Mouse (Mus musculus) liver, embryonic 11.5 days (tissue): ENCODE measurements at regions not wholly inside any gene's neighbourhood (a gene's known extent, or its start where the extent isn't known, plus 50 kb on each side); places are given as distances from the start of the nearest gene placed in this dataset.

Source experiments
- ATAC-seq: fragments of 200-750 bp; cut with Nextera tagmentation; replicated peaks from 2 replicates; pipeline ENCODE4 v1.8.0; 2017; ENCODE audit warnings: moderate number of reproducible peaks, mild to moderate bottlenecking, moderate TSS enrichment, moderate library complexity; ENCODE audit not compliant: low FRiP score
- DNase-seq: peaks from one replicate; pipeline ENCODE4 v3.0.0-alpha.2; 2017; ENCODE audit warnings: low spot score
- H3K27ac ChIP-seq: fragments of 300-500 bp; sonication (generic); 2 replicates; pipeline ENCODE4 v1.5.1; 2014; ENCODE audit warnings: mild to moderate bottlenecking, low read depth, low read length, control low read depth
- H3K27me3 ChIP-seq: fragments of 300-500 bp; sonication (generic); replicated peaks from 2 replicates; pipeline ENCODE4 v1.6.1; 2014; ENCODE audit warnings: low read length, mixed read lengths; ENCODE audit not compliant: control insufficient read depth, insufficient read depth
- H3K36me3 ChIP-seq: fragments of 300-500 bp; sonication (generic); 2 replicates; pipeline ENCODE4 v1.6.1; 2014; ENCODE audit warnings: mild to moderate bottlenecking, low read length, moderate library complexity, mixed read lengths; ENCODE audit not compliant: control insufficient read depth, insufficient read depth
- H3K4me1 ChIP-seq: fragments of 300-500 bp; sonication (generic); replicated peaks from 2 replicates; pipeline ENCODE4 v1.6.1; 2014; ENCODE audit warnings: low read length, mixed read lengths; ENCODE audit not compliant: control insufficient read depth, insufficient read depth
- H3K4me2 ChIP-seq: fragments of 300-500 bp; sonication (generic); 2 replicates; pipeline ENCODE4 v1.6.1; 2014; ENCODE audit warnings: mild to moderate bottlenecking, control low read depth, moderate library complexity
- H3K4me3 ChIP-seq: fragments of 300-500 bp; sonication (generic); 2 replicates; pipeline ENCODE4 v1.5.1; 2014; ENCODE audit warnings: low read depth, low read length, control low read depth
- H3K9ac ChIP-seq: fragments of 300-500 bp; sonication (generic); 2 replicates; pipeline ENCODE4 v1.6.1; 2014; ENCODE audit warnings: low read depth, low read length, control low read depth
- H3K9me3 ChIP-seq: fragments of 300-500 bp; sonication (generic); 2 replicates; pipeline ENCODE4 v1.6.1; 2016; ENCODE audit warnings: low read length, inconsistent platforms, mixed read lengths; ENCODE audit not compliant: control insufficient read depth
- WGBS: fragments of 180-500 bp; shearing (Covaris S2); extraction: QIAGEN DNeasy Blood & Tissue Kit; methylation state at CpG from one replicate; pipeline ENCODE4 v1.1.7; 2014; 5-methylcytosine and 5-hydroxymethylcytosine counted together

DNA sequence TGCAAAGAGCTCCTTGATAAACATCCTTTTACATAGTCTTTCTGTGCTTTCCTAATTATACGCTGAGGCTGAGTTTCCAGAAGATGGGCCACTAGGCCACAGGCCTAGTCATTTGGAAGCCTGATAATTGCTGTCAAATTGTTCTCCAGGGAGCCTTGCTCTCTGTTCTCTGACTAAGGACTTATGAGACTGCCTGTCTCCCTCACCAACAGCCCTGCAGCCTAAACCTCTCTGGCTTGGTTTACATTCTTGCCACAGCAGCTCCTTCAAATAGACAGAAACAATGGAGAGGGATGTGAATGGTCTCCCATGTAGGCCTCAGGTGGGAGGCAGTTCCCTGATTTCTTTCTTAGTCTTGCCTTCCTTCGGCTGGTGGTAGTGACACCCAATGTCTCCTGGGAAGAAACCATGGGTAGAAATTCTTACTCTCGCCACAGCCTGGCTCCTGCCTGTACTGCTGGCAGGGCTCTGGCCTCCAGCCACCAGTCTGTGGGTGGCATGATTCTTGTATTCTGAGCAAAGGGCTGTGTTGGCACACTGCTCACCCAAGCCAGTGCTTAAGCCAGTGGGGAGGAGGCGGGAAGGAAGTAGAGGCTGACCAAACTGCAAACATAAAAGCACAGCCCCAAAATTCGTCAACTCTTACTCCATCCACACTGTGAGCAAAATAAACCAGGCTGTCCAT, 176.2 kb upstream of the Marcks start:
- H3K4me2 ChIP-seq: no peak overlapping the region
- no peak overlapping the region for H3K27ac ChIP-seq
- 77% methylated on average over 5 of the region's 5 CpGs for WGBS
- H3K36me3 ChIP-seq: no peaks in the 10 kb centered on the region
- H3K4me3 ChIP-seq: no peak overlapping the region
- no peak for ATAC-seq
- H3K4me1 ChIP-seq: no peaks in the 10 kb centered on the region
- DNase-seq: no peak
- no peaks in the 10 kb centered on the region for H3K9me3 ChIP-seq
- H3K27me3 ChIP-seq: no peaks in the 10 kb centered on the region
- H3K9ac ChIP-seq: no peak overlapping the region

DNA sequence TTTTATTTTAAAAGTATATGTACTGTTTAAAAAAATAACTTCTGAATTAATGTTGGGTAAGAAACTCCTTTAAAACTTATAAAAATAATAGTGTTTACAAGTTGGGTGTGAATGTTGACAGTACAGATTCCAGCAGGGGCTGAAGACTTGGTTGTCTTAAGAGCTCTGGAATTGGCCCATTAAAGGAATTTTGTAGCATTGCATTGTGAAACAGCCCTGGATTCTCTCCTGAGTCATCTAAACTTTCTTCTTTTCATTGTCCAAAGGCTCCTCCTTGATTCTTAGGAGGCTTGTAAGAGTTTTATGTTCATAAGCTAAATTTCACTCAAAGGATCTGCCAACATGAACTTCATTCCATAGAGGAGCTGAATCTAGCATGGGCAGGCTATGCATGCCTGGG, 174.7 kb upstream of the Marcks start:
- H3K4me3 ChIP-seq: no peak overlapping the region
- no peak for ATAC-seq
- DNase-seq: no peak
- H3K27ac ChIP-seq: no peak overlapping the region
- no peaks in the 10 kb centered on the region for H3K9me3 ChIP-seq
- no peak overlapping the region for H3K9ac ChIP-seq
- no peaks in the 10 kb centered on the region for H3K27me3 ChIP-seq
- no peak overlapping the region for H3K4me2 ChIP-seq
- no peaks in the 10 kb centered on the region for H3K4me1 ChIP-seq
- H3K36me3 ChIP-seq: no peaks in the 10 kb centered on the region

DNA sequence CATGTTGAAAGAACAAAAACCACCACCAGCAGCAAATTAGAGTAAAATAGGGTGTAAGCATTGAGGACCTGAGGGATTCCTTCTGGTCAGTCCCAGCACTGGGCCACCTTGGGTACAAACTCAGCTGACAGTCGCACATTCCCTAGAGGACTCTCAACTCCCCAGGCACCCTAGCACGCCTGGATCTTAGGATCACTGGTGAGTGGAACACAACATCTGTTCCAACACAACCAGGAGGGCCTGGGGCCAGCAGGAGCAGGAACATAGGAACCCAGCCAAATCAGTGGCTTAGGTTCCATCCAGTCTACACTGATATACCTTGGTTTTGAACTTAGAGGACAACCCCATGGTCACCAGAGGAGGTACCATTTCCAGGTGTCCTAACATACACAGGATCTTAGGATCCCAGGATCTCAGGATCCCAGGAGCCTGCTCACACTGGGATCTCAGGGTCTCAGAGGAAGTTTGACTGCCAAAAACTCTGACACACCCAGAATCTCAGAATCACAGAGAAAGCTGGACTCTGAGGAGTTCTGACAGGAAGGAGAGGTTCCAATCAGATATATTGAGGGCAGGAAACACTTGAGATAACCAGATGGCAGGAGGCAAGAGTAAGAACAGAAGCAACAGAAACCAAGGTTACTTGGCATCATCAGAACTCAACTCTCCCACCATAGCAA, 171.7 kb upstream of the Marcks start:
- Histone ChIP-seq H3K4me1 (no peaks in the 10 kb centered on the region), H3K9ac (no peak overlapping the region), H3K4me3 (no peak overlapping the region), H3K4me2 (no peak overlapping the region), H3K27ac (no peak overlapping the region), H3K9me3 (no peaks in the 10 kb centered on the region), H3K27me3 (no peaks in the 10 kb centered on the region), H3K36me3 (no peaks in the 10 kb centered on the region)
- 79% methylated on average over 2 of the region's 2 CpGs for WGBS
- DNase-seq (no peak), ATAC-seq (no peak)

DNA sequence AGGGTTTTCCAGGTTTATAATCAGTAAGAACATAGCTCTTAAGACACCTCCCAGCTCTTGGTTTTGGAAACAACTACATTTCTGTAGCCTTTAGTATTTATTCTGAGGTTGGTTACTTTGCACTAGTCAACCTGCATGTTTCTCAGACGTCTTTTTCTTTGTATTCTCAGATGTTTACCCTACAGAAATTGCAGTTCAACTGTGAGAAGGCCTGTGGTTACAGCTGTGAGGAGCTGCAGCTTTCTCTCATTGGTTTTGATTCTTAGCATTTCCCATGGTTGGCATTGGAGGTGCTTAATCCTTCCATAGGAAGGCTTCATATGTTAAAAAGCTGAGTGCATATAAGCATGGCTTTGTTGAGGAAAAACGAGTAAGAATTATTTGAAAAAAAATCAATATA, 165.9 kb upstream of the Marcks start:
- Histone ChIP-seq H3K27me3 (no peaks in the 10 kb centered on the region), H3K9ac (no peak overlapping the region), H3K9me3 (no peaks in the 10 kb centered on the region), H3K4me3 (no peak overlapping the region), H3K4me1 (no peaks in the 10 kb centered on the region), H3K27ac (no peak overlapping the region), H3K4me2 (no peak overlapping the region), H3K36me3 (no peaks in the 10 kb centered on the region)
- 38% methylated on average over 2 of the region's 2 CpGs for WGBS
- ATAC-seq (no peak), DNase-seq (no peak)

DNA sequence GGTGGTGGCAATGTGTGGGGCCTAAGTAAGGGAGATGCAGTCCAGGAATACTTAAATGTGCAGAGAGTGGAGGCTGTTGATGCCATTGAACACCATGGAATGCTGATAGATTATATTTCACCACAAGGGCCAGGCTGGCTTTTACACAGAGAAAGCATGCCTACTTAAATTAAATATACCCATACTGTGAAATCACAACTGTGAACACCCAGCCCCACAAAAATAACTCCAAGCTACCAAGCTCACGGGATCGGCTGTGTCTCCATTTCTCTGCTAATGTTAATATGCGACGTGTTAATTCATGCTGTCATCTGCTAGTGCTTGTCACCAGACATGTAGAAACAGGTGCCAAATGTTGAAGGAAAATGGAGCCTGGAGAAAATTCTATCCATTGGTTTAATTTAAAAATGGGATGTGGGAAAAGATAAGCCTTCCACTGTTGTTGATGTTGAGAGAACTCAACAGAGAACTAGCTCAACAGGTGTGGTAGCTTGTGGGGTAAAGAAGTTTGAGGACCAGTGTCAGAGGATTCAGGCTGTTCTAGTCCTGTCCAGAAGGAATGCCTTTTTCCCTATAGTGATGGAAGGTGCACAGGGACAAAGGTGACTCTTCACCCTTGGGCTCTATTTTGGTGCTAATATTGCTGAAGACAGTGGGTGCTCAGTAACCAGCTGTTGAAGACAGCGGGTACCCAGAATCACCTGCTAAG, 161.6 kb upstream of the Marcks start:
- H3K36me3 ChIP-seq: no peaks in the 10 kb centered on the region
- ATAC-seq (no peak), DNase-seq (no peak)
- no peak overlapping the region for H3K27ac ChIP-seq
- WGBS: 89% methylated on average over 5 of the region's 5 CpGs
- no peaks in the 10 kb centered on the region for H3K27me3 ChIP-seq
- no peak overlapping the region for H3K4me2 ChIP-seq
- no peak overlapping the region for H3K9ac ChIP-seq
- no peak overlapping the region for H3K4me3 ChIP-seq
- H3K4me1 ChIP-seq: no peaks in the 10 kb centered on the region
- no peaks in the 10 kb centered on the region for H3K9me3 ChIP-seq

DNA sequence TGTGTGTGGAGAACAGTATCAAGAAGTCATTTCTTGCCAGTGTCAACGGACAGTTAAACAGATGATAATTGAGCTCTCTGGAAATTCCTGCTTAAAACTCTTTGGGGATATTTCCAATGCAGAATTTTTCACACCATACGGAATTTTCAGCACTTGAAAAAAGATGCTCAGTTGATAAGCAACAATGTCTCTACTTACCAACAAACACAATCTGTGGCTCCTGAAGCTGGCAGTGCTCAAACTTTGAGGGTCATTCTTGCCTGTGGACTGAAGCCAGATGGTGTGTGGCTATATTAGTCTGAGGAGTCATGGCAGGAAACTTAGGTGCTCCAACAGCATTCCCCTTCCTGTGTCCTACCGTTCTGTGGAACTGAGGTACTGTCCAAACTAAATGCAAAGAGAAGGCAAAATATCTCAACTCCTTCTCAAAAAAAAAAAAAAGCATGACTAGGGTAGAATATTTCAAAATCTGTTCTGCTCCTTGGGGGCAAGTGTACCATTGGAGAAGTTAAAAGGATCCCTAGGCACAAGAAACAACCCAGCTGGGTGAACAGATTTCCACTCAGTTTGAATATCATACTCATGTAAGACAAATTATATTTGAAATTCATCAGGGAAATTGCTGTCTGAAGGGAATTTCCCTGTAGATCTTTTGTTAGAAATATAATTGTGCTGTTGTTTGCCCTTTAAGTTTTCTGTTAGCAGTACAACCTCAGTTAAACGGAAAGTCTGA, 160.1 kb upstream of the Marcks start:
- H3K36me3 ChIP-seq: no peaks in the 10 kb centered on the region
- no peak overlapping the region for H3K9ac ChIP-seq
- no peak for DNase-seq
- no peak overlapping the region for H3K4me3 ChIP-seq
- H3K4me2 ChIP-seq: no peak overlapping the region
- H3K27ac ChIP-seq: no peak overlapping the region
- no peaks in the 10 kb centered on the region for H3K4me1 ChIP-seq
- WGBS: 84% methylated on average over 4 of the region's 4 CpGs
- no peaks in the 10 kb centered on the region for H3K27me3 ChIP-seq
- ATAC-seq: no peak
- no peaks in the 10 kb centered on the region for H3K9me3 ChIP-seq

DNA sequence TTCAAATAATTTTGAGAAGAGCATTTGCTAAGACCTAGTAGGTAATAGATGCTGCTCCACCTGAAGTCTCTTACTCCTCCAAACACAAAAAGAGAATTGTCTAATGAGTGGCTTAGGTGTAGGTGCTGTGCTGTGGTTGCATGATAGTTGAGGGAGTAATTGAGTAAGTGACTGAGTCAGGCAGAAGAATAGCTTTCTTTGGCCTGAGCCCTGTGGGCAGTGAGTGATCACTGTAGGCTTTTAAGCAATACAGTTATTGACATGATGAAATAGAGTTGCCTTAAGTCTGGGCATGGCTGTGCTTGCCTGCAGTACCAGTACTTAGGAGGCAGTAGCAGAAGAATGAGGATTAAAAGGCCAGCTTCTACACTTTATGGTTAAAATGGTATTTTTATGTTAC, 155.5 kb upstream of the Marcks start:
- DNase-seq (no peak), ATAC-seq (no peak)
- Histone ChIP-seq H3K4me3 (no peak overlapping the region), H3K36me3 (no peaks in the 10 kb centered on the region), H3K27me3 (no peaks in the 10 kb centered on the region), H3K9me3 (no peaks in the 10 kb centered on the region), H3K9ac (no peak overlapping the region), H3K4me2 (no peak overlapping the region), H3K27ac (no peak overlapping the region), H3K4me1 (no peaks in the 10 kb centered on the region)

DNA sequence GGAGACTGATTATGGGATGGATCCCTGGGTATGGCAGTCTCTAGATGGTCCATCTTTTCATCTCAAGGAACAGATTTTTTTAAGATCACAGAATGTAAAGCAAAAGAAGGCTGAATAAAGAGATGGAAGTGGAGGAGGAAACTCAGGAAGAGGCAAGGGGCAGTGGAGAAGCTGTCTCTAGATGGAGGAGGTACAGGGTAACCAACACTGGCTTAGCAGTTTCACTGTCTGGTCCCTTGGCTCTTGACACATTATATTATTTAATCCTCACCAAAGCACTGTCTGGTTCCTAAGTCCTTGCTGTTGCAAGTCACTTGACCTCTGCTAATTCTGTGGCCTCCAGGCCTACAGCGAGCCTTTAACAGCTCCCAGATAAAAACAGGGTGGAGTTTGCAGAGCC, 154.6 kb upstream of the Marcks start:
- Histone ChIP-seq H3K4me1 (no peaks in the 10 kb centered on the region), H3K36me3 (no peaks in the 10 kb centered on the region), H3K9ac (no peak overlapping the region), H3K27ac (no peak overlapping the region), H3K9me3 (no peaks in the 10 kb centered on the region), H3K4me2 (no peak overlapping the region), H3K4me3 (no peak overlapping the region), H3K27me3 (no peaks in the 10 kb centered on the region)
- no peak for DNase-seq
- 31% methylated on average over 1 of the region's 1 CpGs for WGBS
- ATAC-seq: no peak
